Mouse (Mus musculus) liver, embryonic 14.5 days (tissue): ENCODE results near the gene Ttc32. TPM values are rescaled to one million over a fixed set of nuclear protein-coding genes. Genes with fewer than 3 reads are reported as not detected.

Experiments used
- ATAC-seq: fragments of 200-750 bp; cut with Nextera tagmentation; 2 replicates; pipeline ENCODE4 v1.8.0; 2017; ENCODE audit warnings: moderate number of reproducible peaks, mild to moderate bottlenecking, moderate library complexity; ENCODE audit not compliant: insufficient read depth
- DNase-seq, 3 experiments: peaks; one replicate each; pipeline ENCODE4 v3.0.0-alpha.2; 2012 to 2013; ENCODE audit warnings: low read depth in 3 of 3, low spot score in 3 of 3
- H3K27ac ChIP-seq: fragments of 300-500 bp; sonication (generic); 2 replicates; pipeline ENCODE4 v1.5.1; 2014; ENCODE audit warnings: moderate library complexity, mild to moderate bottlenecking, control low read depth, inconsistent platforms
- H3K27me3 ChIP-seq: fragments of 300-500 bp; sonication (generic); 2 replicates; pipeline ENCODE4 v1.6.1; 2014; ENCODE audit warnings: mild to moderate bottlenecking, low read length, moderate library complexity; ENCODE audit not compliant: control insufficient read depth, insufficient read depth
- H3K36me3 ChIP-seq: fragments of 300-500 bp; sonication (generic); replicated peaks from 2 replicates; pipeline ENCODE4 v1.6.1; 2014; ENCODE audit warnings: low read depth; ENCODE audit not compliant: control insufficient read depth, insufficient read depth
- H3K4me1 ChIP-seq, 2 experiments: fragments of 200-500 bp in 1 of 2; fragments of 300-500 bp in 1 of 2; sonication (generic) in 1 of 2; replicated peaks; 2 replicates each; pipeline ENCODE4 v1.6.1; 2012 to 2014; ENCODE audit warnings: antibody characterized with exemption in 1 of 2, inconsistent platforms in 1 of 2, low read length in 1 of 2; ENCODE audit not compliant: control insufficient read depth in 2 of 2, insufficient read depth in 2 of 2
- H3K4me2 ChIP-seq: fragments of 300-500 bp; sonication (generic); 2 replicates; pipeline ENCODE4 v1.6.1; 2014; ENCODE audit warnings: low read depth, mild to moderate bottlenecking, control low read depth, moderate library complexity
- H3K4me3 ChIP-seq, 2 experiments: fragments of 200-500 bp in 1 of 2; fragments of 300-500 bp in 1 of 2; sonication (generic) in 1 of 2; 2 replicates each; pipeline ENCODE4 v1.5.1; 2012 to 2014; ENCODE audit warnings: low read depth in 2 of 2, low read length in 2 of 2, mild to moderate bottlenecking in 2 of 2, control low read depth in 1 of 2, inconsistent platforms in 1 of 2, moderate library complexity in 1 of 2; ENCODE audit not compliant: insufficient read depth in 1 of 2
- H3K9ac ChIP-seq: fragments of 300-500 bp; sonication (generic); replicated peaks from 2 replicates; pipeline ENCODE4 v1.6.1; 2014; ENCODE audit warnings: mild to moderate bottlenecking, control low read depth, moderate library complexity
- H3K9me3 ChIP-seq: fragments of 300-500 bp; sonication (generic); 2 replicates; pipeline ENCODE4 v1.6.1; 2016; ENCODE audit warnings: low read length, mixed read lengths; ENCODE audit not compliant: control insufficient read depth
- CTCF ChIP-seq: IDR thresholded peaks from 2 replicates; pipeline ENCODE4 v1.5.1; 2016; ENCODE audit warnings: antibody characterized with exemption, low read depth, control low read depth
- EP300 ChIP-seq: IDR thresholded peaks from 2 replicates; pipeline ENCODE4 v1.6.1; 2016; ENCODE audit warnings: antibody characterized with exemption, low read depth
- WGBS: fragments of 180-500 bp; shearing (Covaris S2); extraction: QIAGEN DNeasy Blood & Tissue Kit; methylation state at CpG from one replicate; pipeline ENCODE4 v1.1.7; 2014; ENCODE audit not compliant: insufficient replicate concordance; 5-methylcytosine and 5-hydroxymethylcytosine counted together
- polyA plus RNA-seq, 2 experiments: library from polyadenylated mRNA; depleted of rRNA in 1 of 2; stranded (reverse) in 1 of 2; unstranded in 1 of 2; fragments of >200 nt; fragmentation: Nextera tagmentation in 1 of 2; extraction: Ambion mirVana in 1 of 2; gene quantifications; 2 replicates each; pipeline versions ENCODE4 v1.2.1 to v1.2.3; 2012 to 2014

Ttc32 gene
- polyA plus RNA-seq, 2 experiments: 6.0 to 14.1 TPM

- H3K4me1 ChIP-seq: no peaks in the 10 kb centered on the region
- H3K27me3 ChIP-seq: no peaks in the 10 kb centered on the region
- TF ChIP-seq EP300 (no peak), CTCF (no peak)
- H3K36me3 ChIP-seq: no peaks in the 10 kb centered on the region
- DNase-seq (no peak), ATAC-seq (no peak)
- H3K4me2 ChIP-seq: no peak overlapping the region
- H3K27ac ChIP-seq: no peak overlapping the region
- WGBS: 63% methylated on average over 7 of the region's 7 CpGs
- no peaks in the 10 kb centered on the region for H3K9me3 ChIP-seq
- H3K9ac ChIP-seq: no peak overlapping the region
- H3K4me3 ChIP-seq: no peak overlapping the region
Measured at GRCm38 (mm10) chr12:9040686-9041085, 10.9 kb downstream of the Ttc32 start.

- Histone ChIP-seq H3K36me3 (no peaks in the 10 kb centered on the region), H3K27ac (no peak overlapping the region), H3K27me3 (no peaks in the 10 kb centered on the region), H3K4me1 (no peaks in the 10 kb centered on the region), H3K9me3 (no peaks in the 10 kb centered on the region), H3K9ac (no peak overlapping the region), H3K4me2 (no peak overlapping the region), H3K4me3 (no peak overlapping the region)
- WGBS: 70% methylated on average over 5 of the region's 5 CpGs
- DNase-seq (no peak), ATAC-seq (no peak)
- no peak for TF ChIP-seq EP300
- TF ChIP-seq CTCF: no peak
Measured at GRCm38 (mm10) chr12:9042316-9042715, 12.5 kb downstream of the Ttc32 start.

GRCm38 (mm10) chr12:9042759-9043158 is 13.0 kb downstream of the Ttc32 start:
- H3K27ac ChIP-seq: no peak overlapping the region
- no peak overlapping the region for H3K4me3 ChIP-seq
- no peaks in the 10 kb centered on the region for H3K27me3 ChIP-seq
- DNase-seq: no peak
- H3K36me3 ChIP-seq: no peaks in the 10 kb centered on the region
- no peaks in the 10 kb centered on the region for H3K9me3 ChIP-seq
- WGBS: 64% methylated on average over 3 of the region's 3 CpGs
- no peak overlapping the region for H3K9ac ChIP-seq
- no peaks in the 10 kb centered on the region for H3K4me1 ChIP-seq
- no peak overlapping the region for H3K4me2 ChIP-seq
- TF ChIP-seq CTCF: no peak
- TF ChIP-seq EP300: no peak
- no peak for ATAC-seq

- WGBS: 71% methylated on average over 7 of the region's 7 CpGs
- TF ChIP-seq CTCF: no peak
- TF ChIP-seq EP300: no peak
Measured at GRCm38 (mm10) chr12:9044666-9045065, 14.9 kb downstream of the Ttc32 start.

GRCm38 (mm10) chr12:9046674-9047073 is 16.9 kb downstream of the Ttc32 start:
- Histone ChIP-seq H3K9me3 (no peaks in the 10 kb centered on the region), H3K4me3 (no peak overlapping the region), H3K27me3 (no peaks in the 10 kb centered on the region), H3K4me1 (no peaks in the 10 kb centered on the region), H3K9ac (no peak overlapping the region), H3K27ac (no peak overlapping the region), H3K36me3 (no peaks in the 10 kb centered on the region), H3K4me2 (no peak overlapping the region)
- 50% methylated on average over 4 of the region's 4 CpGs for WGBS
- DNase-seq (no peak), ATAC-seq (no peak)
- TF ChIP-seq CTCF: no peak
- no peak for TF ChIP-seq EP300

More at GRCm38 (mm10) chr12:9044666-9045065, 14.9 kb downstream of the Ttc32 start:
- Histone ChIP-seq H3K4me2 (no peak overlapping the region), H3K9me3 (no peaks in the 10 kb centered on the region), H3K27me3 (no peaks in the 10 kb centered on the region), H3K9ac (no peak overlapping the region), H3K4me3 (no peak overlapping the region), H3K36me3 (no peaks in the 10 kb centered on the region), H3K27ac (no peak overlapping the region), H3K4me1 (no peaks in the 10 kb centered on the region)
- ATAC-seq (no peak), DNase-seq (no peak)

GRCm38 (mm10) chr12:9048090-9048489 is 18.3 kb downstream of the Ttc32 start:
- Histone ChIP-seq H3K27ac (no peak overlapping the region), H3K36me3 (no peaks in the 10 kb centered on the region), H3K4me1 (no peaks in the 10 kb centered on the region), H3K4me3 (no peak overlapping the region), H3K27me3 (no peaks in the 10 kb centered on the region), H3K9ac (no peak overlapping the region), H3K4me2 (no peak overlapping the region), H3K9me3 (no peaks in the 10 kb centered on the region)
- 59% methylated on average over 8 of the region's 8 CpGs for WGBS
- no peak for ATAC-seq
- DNase-seq: no peak
- TF ChIP-seq CTCF (no peak), EP300 (no peak)
